Mouse (Mus musculus): ENCODE measurements at regions not wholly inside any gene's neighbourhood (a gene's known extent, or its start where the extent isn't known, plus 50 kb on each side); places are given as distances from the start of the nearest gene placed in this dataset.
A peak's percentile ranks its signal among the peaks of the same experiment; 100 is the strongest.

DNA sequence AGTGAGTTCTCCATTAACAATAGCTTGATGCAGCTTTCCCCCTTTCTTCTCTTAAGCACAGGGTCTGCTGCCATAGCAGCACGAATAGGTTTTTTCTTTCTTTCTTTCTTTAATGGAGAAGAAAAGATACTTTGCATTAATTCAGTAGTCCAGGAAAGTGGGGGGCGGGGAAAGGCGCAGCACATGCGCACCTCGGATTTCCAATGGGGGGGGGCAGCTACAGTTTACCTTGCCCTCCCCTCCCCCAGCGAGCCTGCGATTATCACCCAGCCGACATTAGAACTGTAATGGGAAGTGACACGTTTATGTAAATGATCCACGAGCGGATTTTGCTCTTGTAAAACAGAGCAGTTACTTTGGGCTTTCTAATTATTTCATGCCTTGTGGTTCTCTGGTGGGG, 146.6 kb upstream of the Lef1 start:
- H3K4me1 ChIP-seq (replicated peaks; ENCODE audit: control insufficient read depth, insufficient read depth, low read length): peaks cover 24% of the 10 kb centered on the region
- no peaks in the 10 kb centered on the region for H3K27me3 ChIP-seq (ENCODE audit: control insufficient read depth, insufficient read depth, low read length)
- no peaks in the 10 kb centered on the region for H3K36me3 ChIP-seq (replicated peaks; ENCODE audit: control insufficient read depth, insufficient read depth)
- H3K4me2 ChIP-seq (replicated peaks): peak overlapping the region; percentile 46
- H3K27ac ChIP-seq: peak overlapping the region; percentile 51
- H3K9me3 ChIP-seq (ENCODE audit: control insufficient read depth, low read length): no peaks in the 10 kb centered on the region
- WGBS: 12% methylated on average over 11 of the region's 11 CpGs
- ATAC-seq (ENCODE audit: low FRiP score): peak; percentile 69
- 0 out of 2 replicates have a peak overlapping the region, but pooled peaks have one; percentile 16 for H3K9ac ChIP-seq
- peak overlapping the region; percentile 6; the same call in 1 of the 2 replicates for H3K4me3 ChIP-seq (replicated peaks; ENCODE audit: low read length)
- peak; percentile 70 for DNase-seq (ENCODE audit: low spot score)

DNA sequence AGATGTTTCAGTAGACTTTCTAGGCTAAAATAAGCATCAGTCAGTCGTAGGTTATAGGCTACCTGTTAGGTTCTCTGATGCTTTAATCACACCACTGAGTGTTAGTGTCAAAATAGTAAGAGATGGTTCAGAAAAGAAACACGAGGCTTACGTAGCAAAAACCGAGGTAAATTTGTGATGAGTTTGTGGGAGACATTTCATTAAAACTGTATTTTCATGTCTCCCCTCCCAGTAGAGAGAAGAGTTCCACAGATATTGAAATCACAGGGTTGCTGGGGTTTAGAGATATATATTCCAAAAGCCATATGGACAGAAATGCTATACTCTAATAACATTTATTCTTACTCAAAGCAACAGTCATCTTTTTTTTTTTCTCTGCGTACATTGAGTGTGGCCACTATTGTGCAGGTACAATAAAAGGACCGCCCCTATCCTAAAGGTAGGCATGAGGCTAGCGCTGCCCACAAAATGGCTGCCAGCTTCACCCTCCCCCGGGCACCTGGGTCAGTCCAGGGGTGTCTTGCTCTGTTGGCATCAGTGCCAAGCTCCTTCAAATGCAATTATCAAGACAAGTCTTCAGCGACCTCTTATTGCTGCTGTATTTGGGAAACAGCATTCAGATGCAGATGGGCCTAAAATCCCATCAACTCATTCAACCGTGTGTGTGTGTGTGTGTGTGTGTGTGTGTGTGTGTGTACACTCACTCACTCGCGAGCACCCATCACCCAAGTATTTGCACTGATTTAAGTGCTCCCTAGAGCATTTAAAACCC, 147.4 kb upstream of the Lef1 start:
- Histone ChIP-seq H3K9me3 (ENCODE audit: control insufficient read depth, low read length) (no peaks in the 10 kb centered on the region), H3K9ac (no peak overlapping the region), H3K4me3 (replicated peaks; ENCODE audit: low read length) (peak overlapping the region; percentile 6; the same call in 1 of the 2 replicates), H3K4me2 (replicated peaks) (peak overlapping the region; percentile 46), H3K36me3 (replicated peaks; ENCODE audit: control insufficient read depth, insufficient read depth) (no peaks in the 10 kb centered on the region), H3K4me1 (replicated peaks; ENCODE audit: control insufficient read depth, insufficient read depth, low read length) (peaks cover 24% of the 10 kb centered on the region), H3K27ac (peak overlapping the region; percentile 51), H3K27me3 (ENCODE audit: control insufficient read depth, insufficient read depth, low read length) (no peaks in the 10 kb centered on the region)
- ATAC-seq (ENCODE audit: low FRiP score): peak; percentile 67
- peak; percentile 37 for DNase-seq (ENCODE audit: low spot score)
- WGBS: 45% methylated on average over 12 of the region's 12 CpGs

- Histone ChIP-seq H3K36me3 (replicated peaks; ENCODE audit: control insufficient read depth, insufficient read depth) (no peaks in the 10 kb centered on the region), H3K27ac (peak overlapping the region; percentile 51), H3K27me3 (ENCODE audit: control insufficient read depth, insufficient read depth, low read length) (no peaks in the 10 kb centered on the region), H3K9me3 (ENCODE audit: control insufficient read depth, low read length) (no peaks in the 10 kb centered on the region), H3K9ac (no peak overlapping the region), H3K4me3 (replicated peaks; ENCODE audit: low read length) (no peak overlapping the region), H3K4me1 (replicated peaks; ENCODE audit: control insufficient read depth, insufficient read depth, low read length) (peaks cover 24% of the 10 kb centered on the region), H3K4me2 (replicated peaks) (peak overlapping the region; percentile 8; the same call in 1 of the 2 replicates)
- 11% methylated on average over 14 of the region's 14 CpGs for WGBS
- ATAC-seq (ENCODE audit: low FRiP score): peak; percentile 44
- DNase-seq (ENCODE audit: low spot score): peak; percentile 50
Observed at GRCm38 (mm10) chr3:130962151-130962633, 148.1 kb upstream of the Lef1 start.

DNA sequence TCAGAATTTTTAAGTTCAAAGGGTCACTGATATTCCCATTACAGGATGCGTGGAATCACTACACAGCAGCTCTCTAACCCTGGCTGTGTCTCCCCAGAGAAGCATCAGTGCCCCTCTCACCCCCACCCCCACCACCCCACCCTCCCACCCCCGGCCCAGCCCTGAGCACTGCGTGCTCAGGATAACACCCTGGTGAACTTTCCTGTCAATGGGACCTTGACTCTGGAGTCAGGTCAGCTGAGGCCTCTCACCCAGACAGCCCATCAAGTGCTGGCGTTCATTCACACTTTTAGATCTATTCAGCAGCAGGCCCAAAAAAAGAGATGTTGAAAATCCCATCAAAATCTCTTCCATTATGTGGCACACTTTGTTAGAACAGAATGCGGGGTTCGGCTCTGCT, 148.6 kb upstream of the Lef1 start:
- Histone ChIP-seq H3K27me3 (ENCODE audit: control insufficient read depth, insufficient read depth, low read length) (no peaks in the 10 kb centered on the region), H3K4me3 (replicated peaks; ENCODE audit: low read length) (no peak overlapping the region), H3K9ac (no peak overlapping the region), H3K27ac (peak overlapping the region; percentile 51; the same call in 1 of the 2 replicates), H3K36me3 (replicated peaks; ENCODE audit: control insufficient read depth, insufficient read depth) (no peaks in the 10 kb centered on the region), H3K9me3 (ENCODE audit: control insufficient read depth, low read length) (no peaks in the 10 kb centered on the region), H3K4me1 (replicated peaks; ENCODE audit: control insufficient read depth, insufficient read depth, low read length) (peaks cover 24% of the 10 kb centered on the region), H3K4me2 (replicated peaks) (peak overlapping the region; percentile 8; the same call in 1 of the 2 replicates)
- no peak for DNase-seq (ENCODE audit: low spot score)
- ATAC-seq (ENCODE audit: low FRiP score): peak; percentile 24; the same call in 1 of the 2 replicates
- 36% methylated on average over 6 of the region's 6 CpGs for WGBS

DNA sequence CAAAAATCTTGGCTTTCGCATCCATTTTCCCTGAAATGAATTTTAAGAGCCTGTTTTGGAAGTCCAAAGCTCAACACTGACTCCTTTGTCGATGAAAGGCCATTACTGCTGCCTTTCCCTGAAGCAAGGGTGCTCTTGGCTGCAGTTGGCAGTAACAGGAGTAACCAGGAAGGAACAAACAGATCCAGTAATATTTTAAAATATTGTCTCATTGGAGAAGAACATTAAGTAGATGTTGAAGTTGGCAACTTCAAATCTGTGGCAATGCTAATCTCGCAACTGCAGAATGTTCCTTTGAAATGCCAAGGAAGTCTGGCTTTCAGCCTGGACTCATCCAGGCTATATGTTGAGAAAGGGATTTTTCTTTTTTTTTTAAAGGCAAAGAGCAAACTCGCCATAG, 154.3 kb upstream of the Lef1 start:
- Histone ChIP-seq H3K9me3 (ENCODE audit: control insufficient read depth, low read length) (no peaks in the 10 kb centered on the region), H3K4me2 (replicated peaks) (no peak overlapping the region), H3K27ac (no peak overlapping the region), H3K36me3 (replicated peaks; ENCODE audit: control insufficient read depth, insufficient read depth) (no peaks in the 10 kb centered on the region), H3K27me3 (ENCODE audit: control insufficient read depth, insufficient read depth, low read length) (no peaks in the 10 kb centered on the region), H3K4me1 (replicated peaks; ENCODE audit: control insufficient read depth, insufficient read depth, low read length) (no peaks in the 10 kb centered on the region), H3K9ac (no peak overlapping the region), H3K4me3 (replicated peaks; ENCODE audit: low read length) (no peak overlapping the region)
- DNase-seq (ENCODE audit: low spot score) (no peak), ATAC-seq (ENCODE audit: low FRiP score) (no peak)
- WGBS: 83% methylated on average over 4 of the region's 4 CpGs

GRCm38 (mm10) chr3:130951381-130951780, 158.9 kb upstream of the Lef1 start:
- DNase-seq (ENCODE audit: low spot score) (no peak), ATAC-seq (ENCODE audit: low FRiP score) (no peak)
- peaks cover 8% of the 10 kb centered on the region for H3K4me1 ChIP-seq (replicated peaks; ENCODE audit: control insufficient read depth, insufficient read depth, low read length)
- no peaks in the 10 kb centered on the region for H3K36me3 ChIP-seq (replicated peaks; ENCODE audit: control insufficient read depth, insufficient read depth)
- no peaks in the 10 kb centered on the region for H3K9me3 ChIP-seq (ENCODE audit: control insufficient read depth, low read length)
- no peaks in the 10 kb centered on the region for H3K27me3 ChIP-seq (ENCODE audit: control insufficient read depth, insufficient read depth, low read length)
- H3K9ac ChIP-seq: no peak overlapping the region
- 75% methylated on average over 2 of the region's 2 CpGs for WGBS
- no peak overlapping the region for H3K4me3 ChIP-seq (replicated peaks; ENCODE audit: low read length)
- H3K27ac ChIP-seq: no peak overlapping the region
- H3K4me2 ChIP-seq (replicated peaks): no peak overlapping the region

DNA sequence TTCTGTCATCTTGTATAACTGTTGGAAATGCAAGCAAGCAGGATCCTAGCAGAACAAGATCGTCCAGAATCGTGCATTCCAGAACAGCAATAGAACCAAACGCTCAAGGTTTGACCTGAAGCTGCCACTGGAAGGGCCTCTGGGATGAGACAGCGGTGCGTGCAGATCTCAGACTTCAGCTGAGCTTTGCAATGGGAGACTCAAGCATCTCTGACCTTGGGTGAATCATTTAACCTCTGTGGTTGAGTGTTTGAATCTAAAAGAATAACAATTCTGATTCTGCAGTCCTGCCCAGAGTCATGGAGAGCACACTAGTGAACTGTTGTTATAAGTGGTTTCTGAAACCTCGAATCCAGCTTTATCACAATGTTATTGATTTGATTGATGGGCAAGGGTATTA, 159.4 kb upstream of the Lef1 start:
- no peak for ATAC-seq (ENCODE audit: low FRiP score)
- Histone ChIP-seq H3K27me3 (ENCODE audit: control insufficient read depth, insufficient read depth, low read length) (no peaks in the 10 kb centered on the region), H3K4me2 (replicated peaks) (no peak overlapping the region), H3K36me3 (replicated peaks; ENCODE audit: control insufficient read depth, insufficient read depth) (no peaks in the 10 kb centered on the region), H3K4me1 (replicated peaks; ENCODE audit: control insufficient read depth, insufficient read depth, low read length) (peaks cover 13% of the 10 kb centered on the region), H3K9me3 (ENCODE audit: control insufficient read depth, low read length) (no peaks in the 10 kb centered on the region), H3K4me3 (replicated peaks; ENCODE audit: low read length) (no peak overlapping the region), H3K9ac (no peak overlapping the region), H3K27ac (no peak overlapping the region)
- DNase-seq (ENCODE audit: low spot score): no peak
- 87% methylated on average over 6 of the region's 6 CpGs for WGBS

DNA sequence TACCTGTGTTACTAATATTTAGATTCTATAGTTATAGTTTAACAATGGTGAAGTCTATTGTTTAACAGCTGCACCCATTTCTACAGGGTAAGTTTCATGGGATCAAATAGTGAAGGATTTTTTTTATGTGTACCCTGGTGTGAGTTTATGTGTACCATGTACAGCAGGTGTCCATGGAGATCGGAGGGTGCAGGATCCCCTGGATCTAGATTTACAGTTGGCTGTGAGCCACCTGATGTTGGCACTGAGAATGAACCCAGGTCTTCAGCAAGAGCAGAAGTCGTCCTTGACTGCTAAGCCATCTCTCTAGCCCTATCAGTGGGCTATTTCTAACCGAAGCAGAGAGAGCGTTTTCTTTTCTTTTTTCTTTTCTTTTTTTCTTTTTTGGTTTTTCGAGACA, 162.4 kb upstream of the Lef1 start:
- ATAC-seq (ENCODE audit: low FRiP score): no peak
- H3K4me1 ChIP-seq (replicated peaks; ENCODE audit: control insufficient read depth, insufficient read depth, low read length): peaks cover 15% of the 10 kb centered on the region
- no peak for DNase-seq (ENCODE audit: low spot score)
- H3K9me3 ChIP-seq (ENCODE audit: control insufficient read depth, low read length): no peaks in the 10 kb centered on the region
- H3K27ac ChIP-seq: no peak overlapping the region
- 95% methylated on average over 5 of the region's 5 CpGs for WGBS
- H3K4me3 ChIP-seq (replicated peaks; ENCODE audit: low read length): no peak overlapping the region
- H3K4me2 ChIP-seq (replicated peaks): no peak overlapping the region
- no peaks in the 10 kb centered on the region for H3K27me3 ChIP-seq (ENCODE audit: control insufficient read depth, insufficient read depth, low read length)
- H3K9ac ChIP-seq: no peak overlapping the region
- no peaks in the 10 kb centered on the region for H3K36me3 ChIP-seq (replicated peaks; ENCODE audit: control insufficient read depth, insufficient read depth)

- Histone ChIP-seq H3K27me3 (ENCODE audit: control insufficient read depth, insufficient read depth, low read length) (no peaks in the 10 kb centered on the region), H3K9me3 (ENCODE audit: control insufficient read depth, low read length) (no peaks in the 10 kb centered on the region), H3K4me3 (replicated peaks; ENCODE audit: low read length) (no peak overlapping the region), H3K36me3 (replicated peaks; ENCODE audit: control insufficient read depth, insufficient read depth) (no peaks in the 10 kb centered on the region), H3K27ac (no peak overlapping the region), H3K9ac (no peak overlapping the region), H3K4me2 (replicated peaks) (no peak overlapping the region), H3K4me1 (replicated peaks; ENCODE audit: control insufficient read depth, insufficient read depth, low read length) (peaks cover 15% of the 10 kb centered on the region)
- no peak; the same call in 1 of the 2 replicates for ATAC-seq (ENCODE audit: low FRiP score)
- WGBS: 81% methylated on average over 4 of the region's 4 CpGs
- no peak for DNase-seq (ENCODE audit: low spot score)
Observed at GRCm38 (mm10) chr3:130947277-130947606, 163.0 kb upstream of the Lef1 start.

Data from hindbrain, embryonic 14.5 days (tissue).